29 mouse cellular contexts compared by ENCODE assay signal in the genomic region with DNA sequence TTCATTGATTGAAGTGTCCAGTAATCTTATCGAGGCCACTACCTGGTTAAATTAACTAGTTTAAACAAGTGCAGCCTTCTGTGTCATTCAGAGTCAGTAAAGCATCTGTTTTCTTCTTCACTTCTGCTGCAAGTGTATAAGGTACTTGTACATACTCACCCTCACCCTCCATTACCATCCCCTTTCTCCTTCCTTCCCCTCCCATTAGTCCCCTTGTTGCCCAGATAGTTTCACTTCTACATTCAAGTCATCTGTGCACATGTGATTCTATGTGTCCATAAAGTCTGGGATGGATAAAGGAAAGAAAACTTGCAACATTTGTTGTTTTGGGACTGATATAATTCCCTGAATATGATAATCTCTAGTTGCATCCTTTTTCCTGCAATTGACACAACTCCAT. TPM values are rescaled to one million over a fixed set of nuclear protein-coding genes. Genes with fewer than 3 reads are reported as not detected.
DNase-seq lines count a peak whose midpoint lies in the region; ATAC-seq lines count a peak whose summit lies in the region.
"Had no signal": no experiment of that assay in that cellular context is flagged by ENCODE, and none has a peak within 500 bp of the region (broad histone marks: within the 10 kb centered on the region; RNA-seq: fewer than 3 reads in every experiment).

No protein-coding gene starts in this region.

- H3K27me3 ChIP-seq in midbrain, embryonic 10.5 days (ENCODE audit: low read depth, poor library complexity, severe bottlenecking): peaks cover 93% of the 10 kb centered on the region
- H3K27me3 ChIP-seq: forebrain, embryonic 15.5 days; heart, embryonic 13.5 days had no signal

- no peaks in the 10 kb centered on the region for H3K9me3 ChIP-seq in midbrain, embryonic 10.5 days (replicated peaks)
- H3K9me3 ChIP-seq: embryonic facial prominence, embryonic 10.5 days; embryonic facial prominence, embryonic 13.5 days; forebrain, embryonic 12.5 days; forebrain, embryonic 15.5 days; heart, embryonic 10.5 days; heart, embryonic 13.5 days had no signal

- H3K27ac ChIP-seq in midbrain, embryonic 10.5 days (replicated peaks): no peak overlapping the region
- H3K27ac ChIP-seq: embryonic facial prominence, embryonic 10.5 days; embryonic facial prominence, embryonic 13.5 days; forebrain, embryonic 12.5 days; forebrain, embryonic 15.5 days; heart, adult 2 months; heart, embryonic 10.5 days; heart, embryonic 13.5 days; hindbrain, embryonic 14.5 days; hindbrain, postnatal 0 days had no signal

- 81% methylated on average over 1 of the region's 1 CpGs for WGBS in midbrain, embryonic 10.5 days

- peak; percentile 9 for DNase-seq in A20 (ENCODE audit: low read depth, low spot score)
- DNase-seq in lung, postnatal 36 days: no peak
- DNase-seq in urinary bladder, adult 2 months (ENCODE audit: low spot score): no peak
- no peak for DNase-seq in midbrain, embryonic 10.5 days (ENCODE audit: low spot score)
- DNase-seq: adrenal gland, adult 2 months; adrenal gland, postnatal 25 days; B cell, adult 2 months; cerebellum, adult 11 months; cerebellum, adult 2 months; cerebellum, adult 9-11 months; cerebellum, postnatal 25 days; embryo, embryonic 11 days; gastrocnemius, postnatal 25 days; heart, adult 2 months; heart, postnatal 14 days; heart, postnatal 4 days had no signal

- H3K36me3 ChIP-seq in midbrain, embryonic 10.5 days: no peaks in the 10 kb centered on the region
- H3K36me3 ChIP-seq: embryonic facial prominence, embryonic 10.5 days; embryonic facial prominence, embryonic 13.5 days; forebrain, embryonic 12.5 days; forebrain, embryonic 15.5 days; heart, embryonic 10.5 days; heart, embryonic 13.5 days had no signal

- peak; percentile 62; the same call in 1 of the 2 replicates for ATAC-seq in common myeloid progenitor, adult 5-6 weeks (replicated peaks; ENCODE audit: low read depth, poor library complexity, severe bottlenecking)
- ATAC-seq in megakaryocyte, adult 5-6 weeks (ENCODE audit: poor library complexity, severe bottlenecking): peak; percentile 65
- ATAC-seq: forebrain, embryonic 15.5 days; hindbrain, postnatal 0 days; inflammation-experienced regulatory T-cells, adult 6 months had no signal

- H3K4me1 ChIP-seq in midbrain, embryonic 10.5 days: no peaks in the 10 kb centered on the region
- H3K4me1 ChIP-seq: embryonic facial prominence, embryonic 10.5 days; embryonic facial prominence, embryonic 13.5 days; forebrain, embryonic 12.5 days; forebrain, embryonic 15.5 days; heart, embryonic 10.5 days; heart, embryonic 13.5 days had no signal

- H3K4me3 ChIP-seq in midbrain, embryonic 10.5 days: no peak overlapping the region
- H3K4me3 ChIP-seq: embryonic facial prominence, embryonic 10.5 days; embryonic facial prominence, embryonic 13.5 days; erythroblast, embryonic 14.5 days; forebrain, embryonic 12.5 days; forebrain, embryonic 15.5 days; heart, adult 2 months; heart, embryonic 10.5 days; heart, embryonic 13.5 days had no signal

RNA-seq across cellular contexts. Expression of a gene that starts 4.2 kb away (rescaled TPM):
- 1.8 and 5.2 TPM in 2 replicates for total RNA-seq in common myeloid progenitor, adult 5-6 weeks (2017)
- total RNA-seq in megakaryocyte, adult 5-6 weeks (2015): 61.2 and 61.8 TPM in 2 replicates
- 28.7 and 41.5 TPM in 2 replicates for total RNA-seq in megakaryocyte, adult 5-6 weeks (2017)
- 2.7 and 4.3 TPM in 2 replicates for polyA plus RNA-seq in urinary bladder, adult 2 months (2012; rRNA removed)
- polyA plus RNA-seq in midbrain, embryonic 10.5 days (2016; fragmentation: Nextera tagmentation; extraction: Ambion mirVana): 0.21 and 0.27 TPM in 2 replicates
- total RNA-seq: MEL had no signal
- polyA plus RNA-seq: erythroblast, embryonic 14.5 days had no signal

RNA-seq across cellular contexts. Expression of a gene that starts 48.0 kb away (rescaled TPM):
- 51.8 and 66.5 TPM in 2 replicates for total RNA-seq in common myeloid progenitor, adult 5-6 weeks (2017)
- total RNA-seq in megakaryocyte, adult 5-6 weeks (2015): 33.7 and 35.0 TPM in 2 replicates
- total RNA-seq in megakaryocyte, adult 5-6 weeks (2017): 22.5 and 23.4 TPM in 2 replicates
- polyA plus RNA-seq in urinary bladder, adult 2 months (2012; rRNA removed): 13.4 and 14.9 TPM in 2 replicates
- 23.0 and 24.3 TPM in 2 replicates for polyA plus RNA-seq in midbrain, embryonic 10.5 days (2016; fragmentation: Nextera tagmentation; extraction: Ambion mirVana)
- total RNA-seq: MEL had no signal
